Mouse (Mus musculus) lung, postnatal 0 days (tissue): ENCODE measurements at regions not wholly inside any gene's neighbourhood (a gene's known extent, or its start where the extent isn't known, plus 50 kb on each side); places are given as distances from the start of the nearest gene placed in this dataset.

Experiments
- ATAC-seq: fragments of 200-750 bp; cut with Nextera tagmentation; 2 replicates; pipeline ENCODE4 v1.8.0; 2017; ENCODE audit warnings: moderate library complexity
- DNase-seq: peaks from one replicate; pipeline ENCODE4 v3.0.0-alpha.2; 2016; ENCODE audit warnings: low spot score
- H3K27ac ChIP-seq: fragments of 300-500 bp; sonication (generic); 2 replicates; pipeline ENCODE4 v1.5.1; 2014; ENCODE audit warnings: antibody characterized with exemption, mild to moderate bottlenecking, low read length, mixed read lengths
- H3K27me3 ChIP-seq: fragments of 300-500 bp; sonication (generic); replicated peaks from 2 replicates; pipeline ENCODE4 v1.6.1; 2014; ENCODE audit warnings: low read length, mixed read lengths; ENCODE audit not compliant: insufficient read depth
- H3K36me3 ChIP-seq: fragments of 300-500 bp; sonication (generic); 2 replicates; pipeline ENCODE4 v1.6.1; 2014; ENCODE audit warnings: low read length, mixed read lengths; ENCODE audit not compliant: insufficient read depth
- H3K4me1 ChIP-seq: fragments of 300-500 bp; sonication (generic); 2 replicates; pipeline ENCODE4 v1.6.1; 2014; ENCODE audit warnings: antibody characterized with exemption, low read depth, low read length, mixed read lengths; ENCODE audit not compliant: insufficient read depth
- H3K4me2 ChIP-seq: fragments of 300-500 bp; sonication (generic); replicated peaks from 2 replicates; pipeline ENCODE4 v1.6.1; 2014; ENCODE audit warnings: low read depth, mild to moderate bottlenecking, low read length, moderate library complexity, mixed read lengths
- H3K4me3 ChIP-seq: fragments of 300-500 bp; sonication (generic); 2 replicates; pipeline ENCODE4 v1.5.1; 2014; ENCODE audit warnings: low read depth, low read length
- H3K9ac ChIP-seq: fragments of 300-500 bp; sonication (generic); replicated peaks from 2 replicates; pipeline ENCODE4 v1.6.1; 2014; ENCODE audit warnings: low read depth, mild to moderate bottlenecking
- H3K9me3 ChIP-seq: fragments of 300-500 bp; sonication (generic); 2 replicates; pipeline ENCODE4 v1.6.1; 2016; ENCODE audit warnings: low read length, mixed read lengths
- CTCF ChIP-seq: IDR thresholded peaks from 2 replicates; pipeline ENCODE4 v1.5.1; 2016; ENCODE audit warnings: antibody characterized with exemption, mild to moderate bottlenecking
- EP300 ChIP-seq: IDR thresholded peaks from 2 replicates; pipeline ENCODE4 v1.6.1; 2016; ENCODE audit warnings: antibody characterized with exemption, mild to moderate bottlenecking, control low read depth
- WGBS: fragments of 180-500 bp; shearing (Covaris S2); extraction: QIAGEN DNeasy Blood & Tissue Kit; methylation state at CpG from one replicate; pipeline ENCODE4 v1.1.7; 2014; 5-methylcytosine and 5-hydroxymethylcytosine counted together

- TF ChIP-seq EP300: no peak
- TF ChIP-seq CTCF: no peak
- Histone ChIP-seq H3K27ac (no peak overlapping the region), H3K4me3 (no peak overlapping the region), H3K4me1 (no peaks in the 10 kb centered on the region), H3K9ac (no peak overlapping the region), H3K4me2 (no peak overlapping the region), H3K27me3 (no peaks in the 10 kb centered on the region), H3K36me3 (no peaks in the 10 kb centered on the region), H3K9me3 (no peaks in the 10 kb centered on the region)
- WGBS: 77% methylated on average over 8 of the region's 8 CpGs
- DNase-seq: no peak
- ATAC-seq: no peak
Observed at GRCm38 (mm10) chr12:92013979-92014378, 165.0 kb upstream of the Sel1l start.

- peak; percentile 28 for DNase-seq
- 6% methylated on average over 8 of the region's 8 CpGs for WGBS
- H3K27me3 ChIP-seq: no peaks in the 10 kb centered on the region
Observed at GRCm38 (mm10) chr12:92013244-92013643, 164.3 kb upstream of the Sel1l start.

GRCm38 (mm10) chr12:92004391-92005094 is 155.6 kb upstream of the Sel1l start:
- TF ChIP-seq EP300: no peak
- no peaks in the 10 kb centered on the region for H3K27me3 ChIP-seq
- H3K4me3 ChIP-seq: no peak overlapping the region
- no peak overlapping the region for H3K4me2 ChIP-seq
- H3K27ac ChIP-seq: no peak overlapping the region
- no peaks in the 10 kb centered on the region for H3K9me3 ChIP-seq
- 69% methylated on average over 12 of the region's 12 CpGs for WGBS
- H3K9ac ChIP-seq: no peak overlapping the region
- no peaks in the 10 kb centered on the region for H3K36me3 ChIP-seq
- no peaks in the 10 kb centered on the region for H3K4me1 ChIP-seq
- ATAC-seq: no peak
- DNase-seq: no peak

More at GRCm38 (mm10) chr12:92013244-92013643, 164.3 kb upstream of the Sel1l start:
- TF ChIP-seq EP300: no peak
- peak; percentile 85 for TF ChIP-seq CTCF
- Histone ChIP-seq H3K4me2 (no peak overlapping the region), H3K9ac (no peak overlapping the region), H3K4me1 (no peaks in the 10 kb centered on the region), H3K4me3 (no peak overlapping the region), H3K36me3 (no peaks in the 10 kb centered on the region), H3K27ac (no peak overlapping the region), H3K9me3 (no peaks in the 10 kb centered on the region)
- no peak for ATAC-seq

GRCm38 (mm10) chr12:91999031-91999430 is 150.1 kb upstream of the Sel1l start:
- Histone ChIP-seq H3K27me3 (no peaks in the 10 kb centered on the region), H3K4me1 (no peaks in the 10 kb centered on the region), H3K9me3 (no peaks in the 10 kb centered on the region), H3K27ac (no peak overlapping the region), H3K4me2 (no peak overlapping the region), H3K4me3 (no peak overlapping the region), H3K36me3 (no peaks in the 10 kb centered on the region), H3K9ac (no peak overlapping the region)
- no peak for DNase-seq
- 94% methylated on average over 2 of the region's 2 CpGs for WGBS
- no peak for ATAC-seq
- TF ChIP-seq CTCF (no peak), EP300 (no peak)

- TF ChIP-seq EP300 (no peak), CTCF (no peak)
- H3K4me2 ChIP-seq: no peak overlapping the region
- no peaks in the 10 kb centered on the region for H3K27me3 ChIP-seq
- no peaks in the 10 kb centered on the region for H3K36me3 ChIP-seq
- H3K9ac ChIP-seq: no peak overlapping the region
- ATAC-seq: no peak
- H3K4me1 ChIP-seq: no peaks in the 10 kb centered on the region
- no peaks in the 10 kb centered on the region for H3K9me3 ChIP-seq
- no peak overlapping the region for H3K4me3 ChIP-seq
- H3K27ac ChIP-seq: no peak overlapping the region
- 61% methylated on average over 1 of the region's 1 CpGs for WGBS
- no peak for DNase-seq
Observed at GRCm38 (mm10) chr12:91997404-91997803, 148.4 kb upstream of the Sel1l start.

GRCm38 (mm10) chr12:91995545-91995944 is 146.6 kb upstream of the Sel1l start:
- ATAC-seq: no peak
- no peak overlapping the region for H3K4me3 ChIP-seq
- H3K27ac ChIP-seq: no peak overlapping the region
- no peaks in the 10 kb centered on the region for H3K9me3 ChIP-seq
- H3K4me1 ChIP-seq: no peaks in the 10 kb centered on the region
- 70% methylated on average over 2 of the region's 2 CpGs for WGBS
- no peaks in the 10 kb centered on the region for H3K27me3 ChIP-seq
- DNase-seq: no peak
- H3K36me3 ChIP-seq: no peaks in the 10 kb centered on the region
- H3K9ac ChIP-seq: no peak overlapping the region
- TF ChIP-seq EP300: no peak
- TF ChIP-seq CTCF: peak; percentile 33; the same call in 1 of the 2 replicates
- no peak overlapping the region for H3K4me2 ChIP-seq
